Mouse (Mus musculus) CD4-positive, CD25-positive, alpha-beta regulatory T cell, adult 2 months (primary cell): Measurements from ENCODE around the gene Gm21987.

Source experiments
- DNase-seq: peaks from one replicate; pipeline ENCODE4 v3.0.0-alpha.2; 2012; ENCODE audit warnings: low read depth, low spot score

Gm21987 gene

DNA sequence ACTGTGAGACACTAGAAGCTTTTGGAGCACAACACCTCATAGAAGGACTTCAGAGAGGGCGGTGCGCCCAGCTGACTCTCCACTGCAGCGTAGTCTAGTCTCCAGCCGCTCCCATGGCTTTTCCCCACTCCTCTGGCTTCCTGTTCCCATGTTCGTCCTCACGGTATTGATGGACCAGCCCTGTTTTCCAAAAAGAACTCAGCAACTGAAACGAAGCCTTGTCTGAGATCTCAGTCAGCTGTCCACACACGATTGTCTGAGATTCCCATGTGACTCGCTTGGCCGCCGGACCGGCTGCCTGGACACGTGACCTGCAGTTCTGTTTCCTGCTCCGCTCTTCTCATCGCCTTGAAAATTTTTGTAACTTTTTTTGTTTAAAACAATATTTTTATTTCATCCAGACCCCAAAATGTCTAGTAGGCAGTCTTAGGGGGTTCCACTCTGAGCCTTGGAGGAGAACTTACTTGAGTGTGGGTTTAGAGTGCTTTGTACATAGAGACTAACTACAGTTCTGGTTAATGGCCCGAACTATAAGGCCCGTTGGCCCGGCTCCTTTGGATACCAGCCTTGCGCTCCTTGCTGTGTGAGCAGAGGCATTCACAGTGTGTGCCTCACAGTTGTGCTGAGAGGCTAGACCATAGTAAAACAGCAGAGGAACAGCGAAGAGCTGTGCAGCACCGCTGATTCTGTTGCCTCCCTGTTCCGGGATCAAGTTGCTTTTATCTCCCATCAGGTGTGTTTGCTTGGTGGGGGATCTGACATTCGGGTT is 45.5 kb downstream of the Gm21987 start:
- DNase-seq = no peak

DNA sequence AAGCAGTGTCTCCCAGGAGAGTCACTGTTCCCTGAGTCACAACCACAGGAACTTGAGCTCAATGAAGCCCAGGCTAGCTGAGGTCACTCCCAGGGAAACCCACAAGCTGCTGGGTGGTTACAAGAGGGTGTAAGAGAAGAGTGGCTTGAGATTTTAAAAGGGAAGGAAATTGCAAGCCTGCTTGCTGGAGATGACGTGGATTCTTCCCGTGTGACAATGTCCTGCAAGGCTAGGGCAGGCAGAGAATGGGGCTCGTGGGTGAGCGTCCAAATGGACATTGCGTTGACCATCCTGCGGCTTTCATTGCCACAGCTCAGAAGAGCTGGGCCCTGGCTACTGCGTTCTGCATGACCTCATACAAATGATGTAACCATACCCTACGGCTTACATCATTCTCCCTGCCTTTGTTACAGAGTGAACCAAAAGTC is 47.4 kb downstream of the Gm21987 start:
- DNase-seq = no peak

DNA sequence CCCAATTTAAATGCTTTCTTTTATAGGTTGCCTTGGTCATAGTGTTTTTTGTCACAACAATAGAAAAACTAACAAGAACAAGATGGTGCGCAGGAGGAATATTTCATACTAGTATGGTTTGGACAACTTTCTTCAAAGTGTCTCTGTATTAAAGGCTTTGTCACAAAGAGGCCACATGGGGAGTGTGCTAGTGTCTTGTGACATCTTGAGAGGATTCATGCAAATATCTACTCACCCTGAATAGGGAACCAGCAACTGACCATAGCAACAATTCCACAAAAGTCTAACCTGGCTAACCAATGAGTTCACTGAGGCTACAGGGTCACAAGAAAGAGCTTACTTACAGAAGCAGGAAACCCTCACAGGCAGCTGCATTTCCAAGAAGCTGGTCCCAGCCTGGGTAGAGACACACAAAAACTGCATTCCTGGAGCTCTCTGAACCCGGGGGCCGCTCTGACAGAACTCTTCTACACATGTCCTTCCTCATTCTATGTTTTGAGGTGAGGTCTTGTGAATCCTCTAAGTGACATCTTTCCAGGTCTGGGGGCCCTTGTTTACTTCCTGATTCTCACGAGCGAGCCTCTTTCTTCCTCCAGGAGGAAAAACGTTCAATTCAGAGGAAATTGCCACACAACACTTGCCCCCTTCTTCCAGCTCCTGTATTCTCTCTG is 48.4 kb downstream of the Gm21987 start:
- DNase-seq = no peak

DNA sequence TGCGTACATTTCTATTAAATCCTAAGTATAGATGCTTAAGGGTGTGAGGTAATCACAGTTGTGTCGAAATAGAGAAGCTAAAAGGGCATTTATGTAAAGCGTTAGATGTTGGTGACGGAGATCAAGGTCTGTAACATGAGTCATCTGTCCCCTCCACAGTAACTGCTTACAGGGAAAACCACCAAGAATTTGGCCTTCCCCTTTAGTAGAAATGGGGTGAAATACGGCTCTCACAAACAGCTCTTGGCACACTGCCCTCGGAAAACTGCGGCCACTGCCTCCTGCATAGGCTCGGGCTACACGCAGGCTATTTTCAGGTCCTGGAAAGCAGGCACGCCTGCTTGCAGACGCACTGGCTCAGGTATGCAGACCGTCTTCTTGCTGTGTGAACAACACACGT is 49.3 kb downstream of the Gm21987 start:
- DNase-seq = peak; percentile 37

DNA sequence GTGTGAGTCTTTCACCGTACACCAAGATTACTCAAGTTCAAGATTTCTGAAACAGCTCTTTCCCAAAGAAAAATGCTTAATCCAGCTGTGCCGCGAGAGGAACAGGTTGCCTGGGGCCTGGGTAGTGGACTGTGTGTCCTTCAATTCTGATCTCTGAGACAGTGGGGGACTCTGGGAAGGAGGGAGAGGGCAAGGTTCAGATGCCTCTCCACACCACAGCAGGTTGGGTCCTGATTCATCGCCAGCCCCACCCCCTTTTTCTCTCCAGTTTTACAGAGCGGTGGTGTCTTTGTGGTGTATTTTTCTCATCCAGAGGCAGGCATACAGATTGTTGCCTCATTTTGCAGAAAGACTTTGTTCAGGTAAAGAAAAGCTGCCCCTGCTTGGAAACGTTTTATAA is 51.4 kb downstream of the Gm21987 start:
- no peak for DNase-seq

DNA sequence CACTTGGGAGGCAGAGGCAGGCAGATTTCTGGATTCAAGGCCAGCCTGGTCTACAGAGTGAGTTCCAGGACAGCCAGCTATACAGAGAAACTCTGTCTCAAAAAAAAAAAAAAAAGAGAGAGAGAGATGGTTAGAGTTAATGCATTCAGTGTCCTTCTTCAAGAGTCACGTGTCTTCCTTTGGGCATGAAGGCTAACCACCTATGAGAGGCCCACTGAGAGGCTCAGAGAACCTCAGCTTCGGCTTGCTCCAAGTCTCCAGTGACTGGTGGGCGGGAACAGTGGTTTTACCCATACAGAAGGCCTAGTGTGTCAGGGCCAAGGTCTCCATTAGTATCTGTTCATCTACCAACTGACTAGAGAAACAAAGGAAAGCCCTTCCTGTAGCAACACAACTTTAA is 52.2 kb downstream of the Gm21987 start:
- DNase-seq = no peak

DNA sequence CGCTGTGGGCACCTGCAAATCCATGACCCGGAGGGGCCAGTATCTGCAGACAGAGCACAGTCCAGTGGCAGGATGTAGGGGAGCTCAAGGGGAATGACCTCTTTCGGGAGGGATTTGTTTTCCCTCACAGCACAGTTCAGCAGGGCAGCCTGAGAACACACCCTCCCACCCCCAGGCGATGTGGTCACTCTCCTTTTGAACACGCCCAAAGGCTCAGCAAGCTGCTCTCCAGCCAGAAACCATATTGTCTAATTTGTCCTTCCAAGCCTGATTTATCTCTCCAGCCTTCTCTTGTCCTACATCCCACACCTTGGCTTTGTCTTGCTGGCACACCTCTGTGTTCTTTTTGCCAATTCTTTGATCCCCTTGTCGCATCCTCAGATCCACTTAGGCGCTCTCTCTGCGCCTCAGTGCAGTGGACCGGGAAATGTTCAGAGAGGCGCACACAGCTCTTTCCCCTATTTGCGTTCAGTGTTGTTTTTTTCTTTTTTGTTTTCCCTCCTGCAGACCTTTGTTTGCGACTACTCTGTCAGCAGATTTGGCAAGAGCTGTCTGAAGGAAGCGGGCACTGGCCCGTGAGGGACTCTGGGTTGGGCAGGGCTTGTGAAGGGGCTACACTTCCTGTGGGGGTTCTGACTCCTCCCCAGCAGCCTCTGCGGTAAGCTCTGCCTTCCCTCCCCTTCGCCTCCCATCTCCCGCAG is 52.8 kb downstream of the Gm21987 start:
- DNase-seq = peak; percentile 25

DNA sequence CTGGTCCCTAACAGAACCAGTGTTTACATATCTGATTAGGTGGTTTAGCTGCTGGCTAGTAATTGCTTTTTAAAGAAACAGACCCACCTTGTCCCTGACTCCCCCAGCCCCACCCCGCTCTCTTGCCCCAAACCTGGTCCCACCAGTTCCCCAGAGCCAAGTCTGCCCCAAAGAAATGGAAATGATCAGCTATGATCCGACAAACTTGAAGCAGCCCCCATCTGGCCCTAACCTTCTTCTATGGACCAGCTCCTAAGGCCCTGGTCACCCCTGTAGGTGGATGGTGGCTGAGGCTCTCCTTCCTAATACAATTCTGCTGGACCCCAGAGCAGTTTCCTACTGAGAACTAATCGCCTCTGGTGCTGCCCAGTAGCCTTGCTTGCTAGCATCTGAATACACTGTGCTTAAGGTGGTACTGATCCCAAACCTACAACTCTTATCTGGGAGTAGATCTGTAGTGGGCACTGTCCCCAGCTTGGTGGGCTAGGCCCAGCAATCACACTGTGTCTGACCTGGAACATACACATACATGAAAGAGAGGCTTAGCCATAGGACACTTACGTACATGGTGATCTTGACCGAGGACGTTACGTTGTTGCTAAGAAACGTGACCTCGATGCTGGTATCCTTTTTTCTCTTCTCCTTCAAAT is 53.6 kb downstream of the Gm21987 start:
- DNase-seq = no peak

DNA sequence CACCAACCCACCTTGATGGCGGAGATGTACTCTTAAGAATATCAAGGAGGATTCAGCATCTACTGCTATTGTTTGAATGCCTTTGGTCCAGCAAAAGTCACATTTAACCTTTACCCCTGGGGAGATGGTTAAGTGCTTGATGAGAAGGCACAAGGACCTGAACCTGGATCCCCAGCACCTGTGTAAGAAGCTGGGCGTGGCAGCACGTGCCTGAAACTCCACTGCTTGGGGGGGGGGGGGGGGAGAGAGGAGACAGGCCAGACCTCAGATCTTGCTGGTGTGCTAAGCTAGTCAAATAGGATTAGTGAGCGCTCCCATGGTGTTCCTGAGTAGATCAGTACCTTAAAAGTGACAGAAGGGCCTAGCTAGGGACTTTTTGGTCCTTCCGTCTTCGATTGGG is 54.6 kb downstream of the Gm21987 start:
- no peak for DNase-seq

DNA sequence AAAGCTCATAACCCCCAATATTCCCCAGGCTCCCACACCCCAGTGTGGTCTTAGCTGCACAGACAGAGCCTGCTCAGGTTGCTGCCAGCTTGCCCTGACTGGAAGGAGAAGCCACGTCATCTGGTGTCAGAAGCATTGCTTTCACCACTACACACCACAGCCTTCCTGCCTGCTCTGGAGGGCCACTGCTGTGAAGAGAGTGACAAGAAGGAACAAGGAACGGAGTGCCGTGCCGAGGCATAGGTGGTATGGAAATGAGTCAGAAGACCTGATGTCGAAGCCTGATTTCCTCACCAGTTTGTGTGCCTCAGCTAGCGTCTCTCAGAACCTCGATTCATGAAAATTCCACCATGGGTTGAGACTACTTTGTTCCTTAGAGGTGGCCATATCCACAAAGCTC is 56.8 kb downstream of the Gm21987 start:
- peak; percentile 73 for DNase-seq

DNA sequence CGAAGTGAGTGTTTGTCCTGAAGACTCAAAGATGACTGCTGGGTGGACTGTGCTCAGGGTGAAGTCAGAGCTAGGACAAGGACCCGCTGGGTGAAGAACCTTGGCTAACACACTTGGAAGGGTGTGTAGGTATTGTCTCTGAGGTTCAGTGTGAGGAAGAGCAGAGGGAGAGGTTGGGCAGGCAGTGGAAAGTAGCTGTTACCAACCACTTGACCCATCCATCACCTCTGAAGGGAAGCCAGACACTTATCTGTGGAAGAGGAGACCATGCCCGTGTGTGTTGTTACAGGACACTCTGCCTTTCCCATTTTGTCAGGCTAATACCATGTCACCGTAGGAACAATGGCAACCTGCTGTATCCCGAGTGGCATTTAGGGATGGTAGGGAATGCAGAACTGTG is 59.5 kb downstream of the Gm21987 start:
- no peak for DNase-seq

DNA sequence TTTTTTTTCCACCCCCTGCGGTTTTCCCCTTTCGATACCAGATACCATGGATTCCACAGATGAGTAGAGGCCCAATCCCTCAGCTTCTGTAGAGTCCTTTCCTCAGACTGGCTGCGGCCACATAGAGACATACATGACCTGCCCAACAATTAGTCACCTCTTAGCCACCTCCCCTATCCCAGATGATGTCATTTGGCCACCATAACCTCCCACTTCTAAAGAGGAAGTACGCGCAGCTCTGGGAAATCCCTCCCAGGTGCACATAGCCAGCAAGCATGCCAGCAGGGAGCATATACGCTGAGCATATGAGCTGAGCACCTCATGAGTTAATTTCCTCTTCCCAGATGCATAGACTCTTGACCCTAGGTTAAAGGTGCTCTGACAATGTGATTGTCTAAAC is 59.9 kb downstream of the Gm21987 start:
- peak; percentile 38 for DNase-seq

DNA sequence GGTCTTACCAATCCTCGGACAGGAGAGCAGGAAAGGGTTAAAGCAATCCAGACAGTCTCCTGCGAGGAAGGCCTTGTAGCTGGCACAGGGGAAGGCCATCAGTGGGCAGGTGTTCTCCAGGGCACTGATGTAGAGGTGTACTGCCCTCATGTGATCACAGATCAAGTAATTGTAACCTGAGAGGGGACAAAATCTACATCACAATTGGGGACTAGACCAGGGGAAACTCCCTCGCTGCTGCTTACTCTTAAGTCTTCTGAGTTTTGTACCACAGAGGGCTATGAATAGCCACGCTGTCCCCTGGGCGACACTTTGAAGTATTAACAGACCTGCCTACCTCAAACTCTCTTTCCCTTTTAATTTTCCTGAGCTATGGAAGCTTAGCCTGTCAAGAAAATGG is 60.7 kb downstream of the Gm21987 start:
- DNase-seq = peak; percentile 31

DNA sequence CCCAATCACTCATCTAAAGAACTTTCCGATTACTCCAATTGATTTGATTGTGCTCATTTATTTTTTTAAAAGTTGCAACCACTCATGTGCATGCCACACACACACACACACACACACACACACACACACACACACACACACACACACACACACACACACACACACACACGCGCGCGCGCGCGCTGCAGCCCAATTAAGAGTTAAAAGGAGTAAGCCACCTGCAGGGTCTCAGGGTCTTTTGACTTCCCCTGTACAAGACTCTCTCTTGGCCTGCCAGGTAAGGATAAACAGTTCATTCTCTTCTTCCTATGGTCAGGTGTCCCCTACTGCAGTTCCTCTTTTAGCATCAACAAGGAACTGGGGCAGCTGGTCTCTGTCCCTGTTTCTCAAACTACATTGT is 61.6 kb downstream of the Gm21987 start:
- DNase-seq = no peak
